Mouse (Mus musculus): ENCODE measurements around the gene Plpp1. TPM values are rescaled to one million over a fixed set of nuclear protein-coding genes. Genes with fewer than 3 reads are reported as not detected.
A peak's percentile ranks its signal among the peaks of the same experiment; 100 is the strongest.

The Plpp1 gene
- total and polyA plus RNA-seq, 3 experiments: 1.5 to 19.4 (median 3.4) TPM

DNA sequence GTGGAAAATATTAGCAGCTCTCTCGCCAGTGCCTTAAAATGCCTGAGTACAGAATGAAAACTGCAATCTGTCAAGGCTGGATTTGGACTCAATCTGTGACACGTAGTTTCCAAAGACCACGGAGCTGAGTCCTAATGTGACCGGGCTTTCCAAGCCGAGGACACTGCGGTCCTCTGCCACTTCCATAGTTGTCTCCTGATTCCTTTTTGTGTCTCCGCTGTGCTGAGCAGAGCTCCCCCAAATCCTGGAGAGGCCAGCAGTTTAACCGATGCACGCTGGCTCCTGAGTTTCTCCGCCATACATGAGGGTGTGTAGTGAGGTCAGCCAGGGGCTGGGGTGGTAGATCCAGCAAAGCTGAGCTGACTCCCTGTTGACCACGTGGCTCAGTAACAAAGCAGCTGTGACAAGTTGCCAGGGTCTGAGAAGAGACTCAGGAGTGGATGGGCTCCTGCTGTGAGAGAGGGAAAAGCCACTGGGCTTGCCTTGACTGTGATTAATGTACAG is 45.0 kb upstream of the Plpp1 start:
- no peaks in the 10 kb centered on the region for H3K9me3 ChIP-seq (replicated peaks)
- H3K27me3 ChIP-seq (ENCODE audit: insufficient read depth, low read length): peaks cover 3% of the 10 kb centered on the region; the same call in 1 of the 2 replicates
- DNase-seq (ENCODE audit: low spot score): no peak
- H3K4me3 ChIP-seq (ENCODE audit: low read depth, low read length): no peak overlapping the region
- TF ChIP-seq GATA1 (IDR thresholded peaks at IDR 0.05; ENCODE audit: borderline replicate concordance, low read length) (no peak), CTCF (IDR thresholded peaks at IDR 0.05; ENCODE audit: low read depth, low read length) (no peak), GATA2 (IDR thresholded peaks at IDR 0.05; ENCODE audit: borderline replicate concordance, low read depth, low read length) (no peak), POLR2AphosphoS5 (IDR thresholded peaks at IDR 0.05; ENCODE audit: insufficient replicate concordance, low read depth, low read length) (no peak), TAL1 (conservative IDR thresholded peaks at IDR 0.05; ENCODE audit: low read depth, low read length) (no peak)
- H3K4me1 ChIP-seq (ENCODE audit: insufficient read depth, low read depth, low read length): peaks cover 74% of the 10 kb centered on the region
- no peaks in the 10 kb centered on the region for H3K36me3 ChIP-seq (replicated peaks)
- no peak for ATAC-seq (ENCODE audit: extremely low read depth, insufficient number of reproducible peaks, low FRiP score, poor library complexity, severe bottlenecking)

DNA sequence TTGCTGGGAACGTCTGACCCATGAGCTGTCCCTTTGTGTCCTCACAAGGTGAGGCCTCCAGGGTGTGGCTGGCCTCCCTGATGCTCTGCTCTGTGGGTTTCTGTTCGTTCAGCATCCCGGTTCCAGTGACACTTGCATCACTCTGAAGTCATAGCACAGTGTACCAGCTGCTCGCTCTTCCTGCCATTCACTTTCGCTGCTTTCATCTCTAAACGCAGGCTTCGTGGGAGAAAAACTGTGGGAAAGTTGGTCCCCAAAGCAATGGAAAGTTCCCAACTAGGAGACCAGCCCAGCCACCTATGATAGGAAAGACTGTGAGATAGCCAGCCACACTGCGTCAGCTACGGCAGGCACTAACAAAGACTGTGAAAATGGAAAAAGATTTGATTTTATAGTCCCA is 43.2 kb upstream of the Plpp1 start:
- Histone ChIP-seq H3K4me1 (ENCODE audit: insufficient read depth, low read depth, low read length) (peaks cover 71% of the 10 kb centered on the region), H3K4me3 (ENCODE audit: low read depth, low read length) (no peak overlapping the region), H3K27me3 (ENCODE audit: insufficient read depth, low read length) (peaks cover 3% of the 10 kb centered on the region; the same call in 1 of the 2 replicates), H3K36me3 (replicated peaks) (no peaks in the 10 kb centered on the region), H3K9me3 (replicated peaks) (no peaks in the 10 kb centered on the region)
- DNase-seq (ENCODE audit: low spot score) (no peak), ATAC-seq (ENCODE audit: extremely low read depth, insufficient number of reproducible peaks, low FRiP score, poor library complexity, severe bottlenecking) (no peak)
- TF ChIP-seq CTCF (IDR thresholded peaks at IDR 0.05; ENCODE audit: low read depth, low read length) (no peak), GATA1 (IDR thresholded peaks at IDR 0.05; ENCODE audit: borderline replicate concordance, low read length) (no peak), GATA2 (IDR thresholded peaks at IDR 0.05; ENCODE audit: borderline replicate concordance, low read depth, low read length) (no peak), TAL1 (conservative IDR thresholded peaks at IDR 0.05; ENCODE audit: low read depth, low read length) (no peak)

DNA sequence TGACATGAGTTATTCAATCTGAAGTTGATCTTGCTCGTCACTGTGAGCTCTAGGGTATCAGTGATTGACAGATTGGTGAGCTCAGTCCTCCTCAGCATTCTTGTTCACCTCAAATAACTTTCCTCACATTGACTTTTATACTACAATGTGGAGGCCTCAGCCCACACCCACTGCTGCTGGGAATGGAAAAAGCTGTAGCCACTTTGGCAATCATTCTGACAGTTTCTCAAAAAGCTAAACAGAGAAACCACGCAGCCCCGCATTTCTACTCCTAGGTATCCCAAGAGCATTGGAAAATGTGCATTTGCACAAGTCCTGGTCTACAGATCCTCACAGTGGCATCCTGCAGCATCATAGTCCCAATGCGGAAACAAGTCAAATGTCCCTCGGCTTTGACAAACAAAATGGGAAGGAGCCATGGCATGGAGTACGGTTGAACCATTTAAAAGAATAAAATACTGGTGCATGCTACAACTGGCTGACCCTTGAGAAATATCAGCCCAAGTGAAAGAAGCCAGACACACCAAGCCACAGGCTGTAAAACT is 42.0 kb upstream of the Plpp1 start:
- ATAC-seq (ENCODE audit: extremely low read depth, insufficient number of reproducible peaks, low FRiP score, poor library complexity, severe bottlenecking): no peak
- no peak for TF ChIP-seq POLR2AphosphoS5 (IDR thresholded peaks at IDR 0.05; ENCODE audit: insufficient replicate concordance, low read depth, low read length)
- TF ChIP-seq TAL1 (conservative IDR thresholded peaks at IDR 0.05; ENCODE audit: low read depth, low read length): no peak
- TF ChIP-seq GATA2 (IDR thresholded peaks at IDR 0.05; ENCODE audit: borderline replicate concordance, low read depth, low read length): no peak
- no peak for TF ChIP-seq GATA1 (IDR thresholded peaks at IDR 0.05; ENCODE audit: borderline replicate concordance, low read length)
- H3K4me1 ChIP-seq (ENCODE audit: insufficient read depth, low read depth, low read length): peaks cover 73% of the 10 kb centered on the region

DNA sequence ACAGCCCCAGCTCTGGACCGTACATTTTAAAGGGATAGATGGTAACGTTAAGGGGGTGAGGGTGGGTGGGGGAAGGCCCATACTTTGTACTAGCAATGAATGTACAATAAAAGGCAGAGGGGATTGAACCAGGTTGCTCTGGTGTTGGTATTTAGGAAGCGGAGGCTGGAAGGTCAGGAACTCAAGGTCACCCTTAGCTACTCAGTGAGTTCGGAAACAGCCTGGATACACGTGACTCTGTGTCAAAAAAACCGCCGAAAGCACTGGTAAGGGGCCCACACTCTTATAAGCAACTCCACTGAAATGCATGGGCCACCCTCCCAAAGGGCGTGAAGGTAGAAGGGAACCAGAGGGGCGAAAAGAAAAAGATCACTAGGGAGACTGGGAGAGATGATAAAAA is 41.2 kb upstream of the Plpp1 start:
- TF ChIP-seq GATA1 (IDR thresholded peaks at IDR 0.05; ENCODE audit: borderline replicate concordance, low read length) (no peak), CTCF (IDR thresholded peaks at IDR 0.05; ENCODE audit: low read depth, low read length) (no peak), TAL1 (conservative IDR thresholded peaks at IDR 0.05; ENCODE audit: low read depth, low read length) (no peak), GATA2 (IDR thresholded peaks at IDR 0.05; ENCODE audit: borderline replicate concordance, low read depth, low read length) (no peak), POLR2AphosphoS5 (IDR thresholded peaks at IDR 0.05; ENCODE audit: insufficient replicate concordance, low read depth, low read length) (no peak)
- Histone ChIP-seq H3K4me3 (ENCODE audit: low read depth, low read length) (no peak overlapping the region), H3K4me1 (ENCODE audit: insufficient read depth, low read depth, low read length) (peaks cover 73% of the 10 kb centered on the region), H3K36me3 (replicated peaks) (no peaks in the 10 kb centered on the region), H3K27me3 (ENCODE audit: insufficient read depth, low read length) (peaks cover 3% of the 10 kb centered on the region; the same call in 1 of the 2 replicates), H3K9me3 (replicated peaks) (no peaks in the 10 kb centered on the region)
- ATAC-seq (ENCODE audit: extremely low read depth, insufficient number of reproducible peaks, low FRiP score, poor library complexity, severe bottlenecking): no peak
- DNase-seq (ENCODE audit: low spot score): no peak

More for the DNA sequence above, 42.0 kb upstream of the Plpp1 start:
- no peak overlapping the region for H3K4me3 ChIP-seq (ENCODE audit: low read depth, low read length)
- no peaks in the 10 kb centered on the region for H3K9me3 ChIP-seq (replicated peaks)
- no peak for DNase-seq (ENCODE audit: low spot score)
- peaks cover 3% of the 10 kb centered on the region; the same call in 1 of the 2 replicates for H3K27me3 ChIP-seq (ENCODE audit: insufficient read depth, low read length)
- H3K36me3 ChIP-seq (replicated peaks): no peaks in the 10 kb centered on the region

GRCm38 (mm10) chr13:112759777-112760537 is 40.6 kb upstream of the Plpp1 start:
- H3K27me3 ChIP-seq (ENCODE audit: insufficient read depth, low read length): peaks cover 3% of the 10 kb centered on the region; the same call in 1 of the 2 replicates
- H3K9me3 ChIP-seq (replicated peaks): no peaks in the 10 kb centered on the region
- TF ChIP-seq GATA2 (IDR thresholded peaks at IDR 0.05; ENCODE audit: borderline replicate concordance, low read depth, low read length): no peak
- no peak for TF ChIP-seq POLR2AphosphoS5 (IDR thresholded peaks at IDR 0.05; ENCODE audit: insufficient replicate concordance, low read depth, low read length)
- no peak for TF ChIP-seq GATA1 (IDR thresholded peaks at IDR 0.05; ENCODE audit: borderline replicate concordance, low read length)
- no peak for TF ChIP-seq TAL1 (conservative IDR thresholded peaks at IDR 0.05; ENCODE audit: low read depth, low read length)
- no peak for TF ChIP-seq CTCF (IDR thresholded peaks at IDR 0.05; ENCODE audit: low read depth, low read length)
- peaks cover 76% of the 10 kb centered on the region for H3K4me1 ChIP-seq (ENCODE audit: insufficient read depth, low read depth, low read length)
- no peaks in the 10 kb centered on the region for H3K36me3 ChIP-seq (replicated peaks)
- no peak for DNase-seq (ENCODE audit: low spot score)
- H3K4me3 ChIP-seq (ENCODE audit: low read depth, low read length): no peak overlapping the region; the same call in 1 of the 2 replicates
- ATAC-seq (ENCODE audit: extremely low read depth, insufficient number of reproducible peaks, low FRiP score, poor library complexity, severe bottlenecking): peak; percentile 36

- no peak for DNase-seq (ENCODE audit: low spot score)
- Histone ChIP-seq H3K9me3 (replicated peaks) (no peaks in the 10 kb centered on the region), H3K36me3 (replicated peaks) (no peaks in the 10 kb centered on the region), H3K27me3 (ENCODE audit: insufficient read depth, low read length) (peaks cover 3% of the 10 kb centered on the region; the same call in 1 of the 2 replicates), H3K4me3 (ENCODE audit: low read depth, low read length) (peak overlapping the region; percentile 36; the same call in 1 of the 2 replicates), H3K4me1 (ENCODE audit: insufficient read depth, low read depth, low read length) (peaks cover 79% of the 10 kb centered on the region)
- no peak for TF ChIP-seq POLR2AphosphoS5 (IDR thresholded peaks at IDR 0.05; ENCODE audit: insufficient replicate concordance, low read depth, low read length)
- TF ChIP-seq GATA1 (IDR thresholded peaks at IDR 0.05; ENCODE audit: borderline replicate concordance, low read length): no peak
- no peak for TF ChIP-seq TAL1 (conservative IDR thresholded peaks at IDR 0.05; ENCODE audit: low read depth, low read length)
- no peak for TF ChIP-seq GATA2 (IDR thresholded peaks at IDR 0.05; ENCODE audit: borderline replicate concordance, low read depth, low read length)
- TF ChIP-seq CTCF (IDR thresholded peaks at IDR 0.05; ENCODE audit: low read depth, low read length): no peak
- peak; percentile 25; the same call in 1 of the 2 replicates for ATAC-seq (ENCODE audit: extremely low read depth, insufficient number of reproducible peaks, low FRiP score, poor library complexity, severe bottlenecking)
Observed at GRCm38 (mm10) chr13:112760538-112760881, 40.1 kb upstream of the Plpp1 start.
